ENCODE assay signal across 14 mouse cellular contexts in genomic region chr7:82938311-82938710, GRCm38 (mm10).
DNase-seq lines count a peak whose midpoint lies in the region; ATAC-seq and TF ChIP-seq lines count a peak whose summit lies in the region.
"Had no signal": no experiment of that assay in that cellular context is flagged by ENCODE, and none has a peak within 500 bp of the region (broad histone marks: within the 10 kb centered on the region; RNA-seq: fewer than 3 reads in every experiment).

No protein-coding gene starts in this region.

- TF ChIP-seq POLR2A in thymus, adult 2 months (IDR thresholded peaks at IDR 0.05; ENCODE audit: control insufficient read depth, extremely low read depth, insufficient read depth, low read length, poor library complexity) = no peak

- H3K27me3 ChIP-seq in forebrain, embryonic 11.5 days (ENCODE audit: control insufficient read depth, insufficient read depth, low read length) = no peaks in the 10 kb centered on the region
- H3K27me3 ChIP-seq in forebrain, embryonic 13.5 days = no peaks in the 10 kb centered on the region
- no peaks in the 10 kb centered on the region for H3K27me3 ChIP-seq in hindbrain, embryonic 16.5 days (replicated peaks; ENCODE audit: control insufficient read depth, insufficient read depth, low read length)
- no peaks in the 10 kb centered on the region for H3K27me3 ChIP-seq in midbrain, postnatal 0 days (ENCODE audit: insufficient read depth, low read length)
- no peaks in the 10 kb centered on the region for H3K27me3 ChIP-seq in thymus, adult 2 months (ENCODE audit: control insufficient read depth, insufficient read depth, low read length)

- no peak overlapping the region for H3K9ac ChIP-seq in forebrain, embryonic 11.5 days (ENCODE audit: low read length)
- no peak overlapping the region for H3K9ac ChIP-seq in forebrain, embryonic 13.5 days
- no peak overlapping the region for H3K9ac ChIP-seq in hindbrain, embryonic 16.5 days (ENCODE audit: low read depth, low read length)
- H3K9ac ChIP-seq in midbrain, postnatal 0 days (replicated peaks; ENCODE audit: low read length, poor library complexity, severe bottlenecking) = no peak overlapping the region

- H3K4me1 ChIP-seq in forebrain, embryonic 11.5 days (replicated peaks; ENCODE audit: control insufficient read depth, insufficient read depth, low read length) = no peaks in the 10 kb centered on the region
- peaks cover 14% of the 10 kb centered on the region; the same call in 1 of the 2 replicates for H3K4me1 ChIP-seq in forebrain, embryonic 13.5 days
- H3K4me1 ChIP-seq in hindbrain, embryonic 16.5 days (ENCODE audit: control insufficient read depth, insufficient read depth, low read depth, low read length) = no peaks in the 10 kb centered on the region
- H3K4me1 ChIP-seq in midbrain, postnatal 0 days (ENCODE audit: insufficient read depth, low read length) = 0 out of 2 replicates have a peak, but pooled peaks cover 2% of the 10 kb centered on the region
- no peaks in the 10 kb centered on the region for H3K4me1 ChIP-seq in thymus, adult 2 months (replicated peaks; ENCODE audit: control insufficient read depth, insufficient read depth, low read length)

- no peak for DNase-seq in forebrain, embryonic 11.5 days (ENCODE audit: low spot score)
- DNase-seq in embryo, embryonic 10 days (ENCODE audit: low spot score) = peak; percentile 20
- peak; percentile 19 for DNase-seq in midbrain, postnatal 0 days (ENCODE audit: low spot score)
- no peak for DNase-seq in thymus, adult 2 months
- DNase-seq in frontal cortex, adult 2 months (ENCODE audit: extremely low spot score in 1 of 2, low spot score in 1 of 2) = no peak
- DNase-seq in adrenal gland, postnatal 36 days = no peak
- DNase-seq: cerebellum, adult 9-11 months; heart, adult 18-20 months; kidney, adult 8-10 months; spleen, adult 18-20 months had no signal

- no peaks in the 10 kb centered on the region for H3K36me3 ChIP-seq in forebrain, embryonic 11.5 days (ENCODE audit: control insufficient read depth, insufficient read depth, low read length)
- H3K36me3 ChIP-seq in forebrain, embryonic 13.5 days (ENCODE audit: poor library complexity, severe bottlenecking) = no peaks in the 10 kb centered on the region
- H3K36me3 ChIP-seq in hindbrain, embryonic 16.5 days (ENCODE audit: control insufficient read depth, insufficient read depth, low read length) = no peaks in the 10 kb centered on the region
- H3K36me3 ChIP-seq in midbrain, postnatal 0 days (ENCODE audit: insufficient read depth, low read length) = no peaks in the 10 kb centered on the region
- H3K36me3 ChIP-seq in thymus, adult 2 months (ENCODE audit: control insufficient read depth, insufficient read depth, low read length) = no peaks in the 10 kb centered on the region

- no peak overlapping the region for H3K27ac ChIP-seq in forebrain, embryonic 11.5 days (ENCODE audit: low read depth, low read length)
- H3K27ac ChIP-seq in forebrain, embryonic 13.5 days = no peak overlapping the region
- H3K27ac ChIP-seq in hindbrain, embryonic 16.5 days (ENCODE audit: low read depth, low read length) = no peak overlapping the region
- H3K27ac ChIP-seq in midbrain, postnatal 0 days (ENCODE audit: low read depth, low read length) = no peak overlapping the region
- H3K27ac ChIP-seq in thymus, adult 2 months (ENCODE audit: control insufficient read depth, insufficient read depth, low read length) = no peak overlapping the region
- H3K27ac ChIP-seq: layer of hippocampus, adult 2 months had no signal

- no peaks in the 10 kb centered on the region for H3K9me3 ChIP-seq in forebrain, embryonic 11.5 days (ENCODE audit: control insufficient read depth, low read length)
- 0 out of 2 replicates have a peak, but pooled peaks cover 9% of the 10 kb centered on the region for H3K9me3 ChIP-seq in forebrain, embryonic 13.5 days (replicated peaks)
- no peaks in the 10 kb centered on the region for H3K9me3 ChIP-seq in hindbrain, embryonic 16.5 days (ENCODE audit: control insufficient read depth, low read length)
- no peaks in the 10 kb centered on the region for H3K9me3 ChIP-seq in midbrain, postnatal 0 days (ENCODE audit: low read length)

- peak; percentile 44; the same call in 1 of the 2 replicates for ATAC-seq in forebrain, embryonic 11.5 days (replicated peaks; ENCODE audit: low FRiP score)
- no peak for ATAC-seq in forebrain, embryonic 13.5 days
- ATAC-seq in hindbrain, embryonic 16.5 days = 0 out of 2 replicates have a peak, but pooled peaks have one; percentile 60
- no peak for ATAC-seq in midbrain, postnatal 0 days (ENCODE audit: low FRiP score)

- H3K4me2 ChIP-seq in forebrain, embryonic 11.5 days (ENCODE audit: low read depth, low read length, severe bottlenecking) = no peak overlapping the region
- no peak overlapping the region for H3K4me2 ChIP-seq in forebrain, embryonic 13.5 days
- H3K4me2 ChIP-seq in hindbrain, embryonic 16.5 days (ENCODE audit: low read length) = no peak overlapping the region
- no peak overlapping the region for H3K4me2 ChIP-seq in midbrain, postnatal 0 days (ENCODE audit: low read depth, low read length, poor library complexity, severe bottlenecking)
- H3K4me2 ChIP-seq: liver, embryonic 11.5 days had no signal

- no peak overlapping the region for H3K4me3 ChIP-seq in forebrain, embryonic 11.5 days (ENCODE audit: low read depth, low read length)
- H3K4me3 ChIP-seq in forebrain, embryonic 13.5 days = no peak overlapping the region
- H3K4me3 ChIP-seq in hindbrain, embryonic 16.5 days (ENCODE audit: low read length) = no peak overlapping the region
- H3K4me3 ChIP-seq in midbrain, postnatal 0 days (ENCODE audit: low read depth, low read length) = no peak overlapping the region
- H3K4me3 ChIP-seq in thymus, adult 2 months (ENCODE audit: control insufficient read depth, insufficient read depth, low read length) = no peak overlapping the region
- H3K4me3 ChIP-seq: layer of hippocampus, adult 2 months had no signal

- WGBS in forebrain, embryonic 11.5 days = 7% methylated on average over 3 of the region's 3 CpGs
- 13% methylated on average over 3 of the region's 3 CpGs for WGBS in forebrain, embryonic 13.5 days
- 14% methylated on average over 3 of the region's 3 CpGs for WGBS in hindbrain, embryonic 16.5 days
- WGBS in midbrain, postnatal 0 days = 18% methylated on average over 3 of the region's 3 CpGs
- 97% methylated on average over 3 of the region's 3 CpGs for WGBS in thymus, adult 2 months

- no peak for TF ChIP-seq CTCF in midbrain, postnatal 0 days (IDR thresholded peaks at IDR 0.05)
- no peak for TF ChIP-seq CTCF in thymus, adult 2 months (IDR thresholded peaks at IDR 0.05; ENCODE audit: borderline replicate concordance, control insufficient read depth, extremely low read depth, insufficient read depth, low read length, poor library complexity)

Comparison
In these comparisons a context has a peak if more than half of its experiments do, and no peak if none do; other contexts are left out.
1. ATAC-seq: peak in forebrain, embryonic 11.5 days (single experiment) and hindbrain, embryonic 16.5 days (single experiment); none in forebrain, embryonic 13.5 days (single experiment) and midbrain, postnatal 0 days (single experiment).
2. DNase-seq: peak in embryo, embryonic 10 days (single experiment) and midbrain, postnatal 0 days (single experiment); none in forebrain, embryonic 11.5 days (single experiment), thymus, adult 2 months (single experiment), frontal cortex, adult 2 months (0 of 2) and adrenal gland, postnatal 36 days (0 of 2).